Mouse (Mus musculus) B cell, adult 2 months (primary cell): ENCODE measurements at regions not wholly inside any gene's neighbourhood (a gene's known extent, or its start where the extent isn't known, plus 50 kb on each side); places are given as distances from the start of the nearest gene placed in this dataset.
A peak's percentile ranks its signal among the peaks of the same experiment; 100 is the strongest.

Source experiments
- DNase-seq, 2 experiments: peaks; one replicate each; pipeline ENCODE4 v3.0.0; 2022

DNA sequence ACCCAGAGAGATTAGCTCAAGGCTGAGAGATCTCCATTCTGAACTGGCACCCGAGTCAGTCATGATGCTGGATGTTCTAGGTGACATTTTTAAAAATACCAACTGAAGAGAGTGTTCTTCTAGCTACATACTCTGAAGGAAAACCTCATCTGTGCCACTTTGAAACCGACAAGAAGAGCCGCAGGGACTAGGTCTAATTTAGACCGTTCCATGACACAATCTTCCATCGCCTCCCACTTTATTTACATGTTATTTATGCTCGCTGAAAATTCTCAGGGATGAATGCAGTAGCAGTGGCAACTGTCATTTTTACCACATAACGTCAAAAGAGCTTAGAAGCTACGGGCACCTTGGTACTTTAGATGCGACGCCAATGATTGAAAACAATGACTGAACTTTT, 514.1 kb upstream of the Gm10131 start:
- DNase-seq, result no peak

DNA sequence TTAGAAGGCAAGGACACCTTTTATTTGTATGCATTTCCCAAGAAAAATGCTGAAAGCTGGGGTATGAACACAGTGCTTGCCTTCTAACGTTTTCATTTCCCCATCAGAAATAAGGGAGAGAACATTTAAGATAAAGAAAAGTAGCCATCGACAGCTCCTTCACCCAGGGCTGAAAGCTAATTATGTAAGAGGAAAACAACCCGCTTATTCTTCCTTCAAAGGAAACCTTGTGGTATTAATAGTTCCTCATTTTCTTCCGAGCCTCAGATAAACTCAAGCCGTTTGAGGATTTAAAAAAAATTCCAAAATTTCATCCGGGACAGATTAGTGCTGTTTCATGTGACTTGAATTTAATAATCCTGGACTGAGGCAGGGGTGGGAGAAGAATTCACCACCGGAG, 512.2 kb upstream of the Gm10131 start:
- no peak for DNase-seq

DNA sequence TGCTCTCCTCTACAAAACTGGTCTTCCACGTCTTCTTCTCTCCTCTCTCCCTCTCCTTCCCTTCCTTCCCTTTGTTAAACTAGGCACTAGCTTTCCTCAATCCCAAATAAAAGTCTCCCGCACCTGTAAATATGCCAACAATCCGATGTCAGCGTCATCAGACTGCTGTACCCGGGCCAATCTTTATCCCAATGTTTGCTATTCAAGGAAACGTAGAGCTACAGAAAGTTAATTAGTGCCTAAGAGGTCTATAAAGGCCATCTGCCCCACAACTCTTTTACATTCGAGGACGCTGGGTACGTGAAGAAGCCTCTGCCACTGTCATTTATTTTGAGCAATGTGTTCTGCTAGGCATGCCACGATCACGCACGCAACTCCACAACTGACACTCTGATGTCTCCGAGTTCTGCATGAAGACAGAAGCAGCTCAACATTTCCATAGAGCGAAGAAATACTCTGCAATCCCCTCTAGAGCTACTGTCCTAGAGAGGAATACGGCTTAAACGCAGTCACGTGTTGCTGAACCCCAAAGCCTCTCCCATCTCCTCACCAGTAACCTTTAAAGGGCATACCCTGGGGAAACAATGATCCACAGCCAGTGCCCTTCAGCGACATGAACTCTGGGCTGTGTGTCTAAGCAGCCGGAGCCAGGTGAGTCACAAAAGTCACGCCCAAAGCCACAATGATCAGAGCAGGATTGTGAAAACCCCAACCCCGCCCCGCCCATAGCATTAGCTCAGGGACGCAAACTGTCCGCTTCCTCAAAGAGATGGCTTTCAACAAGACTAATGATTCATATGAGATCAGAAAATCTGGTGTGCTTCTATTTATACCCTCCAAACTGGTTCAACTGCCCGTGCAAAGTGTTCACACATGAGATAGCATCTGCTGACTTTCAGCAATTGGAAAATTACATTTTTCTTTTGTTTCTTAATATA, 510.9 kb upstream of the Gm10131 start:
- peak; percentile 71 to 79 for DNase-seq

DNA sequence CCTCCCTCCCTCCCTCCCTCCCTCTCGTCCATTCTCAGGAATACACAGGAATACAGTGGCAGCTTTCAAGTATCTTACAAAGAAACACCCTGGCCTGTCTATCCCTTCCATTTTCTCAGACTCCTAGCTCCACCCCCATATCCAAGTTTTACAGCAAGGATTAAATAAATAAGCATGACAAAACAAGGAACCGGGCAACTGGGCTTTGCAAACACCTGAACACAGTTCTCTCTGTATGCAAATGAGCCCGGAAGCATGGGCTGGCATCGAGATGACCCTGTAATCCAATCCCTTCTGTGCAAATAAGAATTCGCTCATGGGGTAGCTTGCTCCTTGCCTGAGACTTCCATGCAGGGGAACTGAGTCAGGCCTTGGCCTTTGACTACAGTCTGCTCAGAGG, 506.5 kb upstream of the Gm10131 start:
- DNase-seq, result no peak

DNA sequence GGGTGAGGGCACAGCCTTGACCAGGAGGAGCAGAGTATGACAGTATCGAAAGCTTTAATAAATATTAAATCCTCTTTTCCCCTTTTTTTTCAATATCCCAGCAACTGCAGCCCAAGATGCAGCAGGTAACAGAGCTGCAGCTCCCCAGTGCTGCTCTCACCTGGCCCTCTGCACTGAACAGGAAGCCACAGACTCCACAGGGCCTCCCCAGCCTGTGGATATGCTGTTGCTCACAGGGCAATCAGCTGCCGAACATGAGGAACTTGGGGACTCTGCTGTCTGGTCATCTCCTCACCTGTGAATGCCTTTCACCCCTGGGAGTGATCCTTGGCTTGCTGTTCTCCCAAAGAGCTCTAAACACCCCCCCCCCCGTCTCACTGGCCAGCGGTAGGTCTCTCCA, 503.4 kb upstream of the Gm10131 start:
- DNase-seq, result no peak

DNA sequence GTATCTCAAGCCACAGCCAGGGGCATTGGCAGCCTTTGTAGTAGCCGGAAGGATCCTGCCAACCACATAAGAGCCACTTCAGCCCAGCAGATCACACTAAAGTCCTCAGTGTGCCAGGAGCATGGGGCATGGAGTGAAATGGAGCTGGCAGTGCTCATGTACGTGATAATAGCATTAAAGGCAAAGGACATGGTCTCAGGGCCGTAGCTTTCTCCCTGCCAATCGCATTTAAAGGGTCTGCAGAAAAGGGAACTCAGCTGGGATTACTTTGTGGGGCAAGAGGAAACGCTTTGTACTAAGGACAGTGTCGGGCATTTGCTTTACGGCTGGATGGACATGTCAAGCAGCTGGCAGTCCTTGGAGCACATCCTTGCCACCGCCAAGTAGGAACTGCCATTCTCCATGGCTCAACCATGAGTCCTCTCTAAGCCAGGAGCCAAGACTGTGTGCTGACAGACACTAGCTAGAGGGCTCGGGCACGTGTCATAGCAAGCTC, 502.5 kb upstream of the Gm10131 start:
- no peak for DNase-seq

DNA sequence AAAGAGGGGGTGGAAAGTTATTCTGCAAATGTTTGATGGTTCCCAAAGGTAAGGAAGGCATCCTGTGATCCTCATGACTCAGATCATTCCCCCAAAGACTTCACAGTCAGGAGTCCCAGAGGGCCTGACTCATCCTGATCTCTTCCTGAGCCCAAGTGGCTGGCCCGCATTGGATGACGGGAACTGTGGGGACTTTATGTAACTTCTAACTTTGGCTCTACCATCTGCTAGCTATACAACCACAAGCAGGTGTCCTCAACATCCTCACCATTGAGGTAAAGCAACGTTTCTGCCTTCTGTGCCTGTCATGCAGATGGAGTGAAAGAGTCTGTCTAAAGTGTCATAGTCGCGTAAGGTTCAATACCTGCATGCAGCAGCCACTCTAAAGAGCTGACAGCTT, 501.6 kb upstream of the Gm10131 start:
- DNase-seq, result no peak

DNA sequence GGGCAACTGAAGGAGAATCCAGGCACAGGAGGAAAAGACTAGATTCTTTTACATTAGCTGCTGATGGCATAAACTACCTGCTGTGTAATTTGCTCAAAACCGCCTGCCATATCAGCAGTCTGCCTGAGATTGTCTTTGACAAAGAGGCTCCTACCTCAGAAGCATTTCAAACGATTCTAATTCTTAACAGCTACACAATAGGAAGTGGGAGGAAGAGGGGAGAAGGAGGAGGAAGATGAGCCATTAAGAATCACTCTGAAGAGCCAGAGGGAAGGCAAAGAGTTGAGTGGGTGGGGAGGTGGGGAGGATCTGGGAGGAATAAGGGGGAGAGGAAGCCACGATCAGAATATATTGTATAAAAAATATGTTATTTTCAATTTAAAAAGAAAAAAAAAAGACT, 500.9 kb upstream of the Gm10131 start:
- DNase-seq, result no peak

DNA sequence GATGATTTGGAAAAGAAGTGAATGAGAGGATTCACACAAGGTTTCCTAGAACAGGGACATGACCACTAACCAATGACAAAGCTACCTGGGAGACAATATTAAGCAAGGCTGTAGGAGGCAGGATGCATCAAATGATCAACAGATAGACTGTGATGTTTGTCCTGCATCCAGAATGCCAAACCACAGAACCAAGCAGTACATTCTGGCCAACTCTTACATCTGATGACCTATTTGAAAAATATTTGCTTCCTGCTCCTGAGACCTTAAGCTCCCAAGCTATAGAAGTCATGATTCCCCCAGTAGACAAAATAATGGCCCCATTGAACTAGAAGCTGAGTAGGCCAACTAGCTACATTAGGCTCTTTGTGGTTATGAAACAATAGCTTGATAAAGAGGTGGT, 498.6 kb upstream of the Gm10131 start:
- no peak for DNase-seq

DNA sequence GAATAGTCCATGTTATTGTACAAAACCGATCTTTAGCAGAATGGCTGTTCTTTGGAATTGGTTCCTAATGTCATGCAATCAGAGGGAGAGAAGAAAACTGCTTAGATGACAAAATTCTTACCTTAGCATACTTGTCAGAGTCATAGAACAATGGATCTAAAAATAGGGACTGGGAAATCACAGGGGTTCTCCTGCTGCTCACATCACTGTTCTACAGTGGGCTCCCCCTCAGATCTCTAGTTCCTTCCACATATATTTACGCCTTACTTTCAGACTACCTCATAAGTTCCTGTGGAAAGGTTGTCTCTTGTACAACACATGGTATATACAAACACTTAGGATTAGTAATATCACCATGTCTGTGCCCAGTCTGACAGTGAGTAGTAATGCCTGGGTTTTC, 495.9 kb upstream of the Gm10131 start:
- DNase-seq, result no peak

DNA sequence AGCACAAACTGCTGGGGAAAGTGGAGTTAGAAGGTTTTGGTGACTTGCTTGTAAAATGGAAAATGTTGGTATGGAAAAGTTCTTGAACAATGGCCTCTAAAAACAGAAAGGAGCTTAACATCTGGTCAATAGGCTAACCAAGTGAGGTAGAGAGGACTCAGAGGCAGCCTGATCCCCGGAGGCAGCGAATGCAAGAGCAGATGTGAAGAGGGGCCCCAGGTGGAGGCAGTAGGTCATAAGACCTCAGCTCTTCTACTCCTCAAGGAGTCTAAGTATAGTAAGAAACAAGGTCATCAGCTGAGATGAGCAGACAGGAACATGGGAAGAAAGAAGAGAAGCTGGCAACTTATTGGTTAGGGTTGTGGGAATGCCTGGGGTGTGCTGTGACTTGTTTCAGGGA, 493.5 kb upstream of the Gm10131 start:
- no peak for DNase-seq

DNA sequence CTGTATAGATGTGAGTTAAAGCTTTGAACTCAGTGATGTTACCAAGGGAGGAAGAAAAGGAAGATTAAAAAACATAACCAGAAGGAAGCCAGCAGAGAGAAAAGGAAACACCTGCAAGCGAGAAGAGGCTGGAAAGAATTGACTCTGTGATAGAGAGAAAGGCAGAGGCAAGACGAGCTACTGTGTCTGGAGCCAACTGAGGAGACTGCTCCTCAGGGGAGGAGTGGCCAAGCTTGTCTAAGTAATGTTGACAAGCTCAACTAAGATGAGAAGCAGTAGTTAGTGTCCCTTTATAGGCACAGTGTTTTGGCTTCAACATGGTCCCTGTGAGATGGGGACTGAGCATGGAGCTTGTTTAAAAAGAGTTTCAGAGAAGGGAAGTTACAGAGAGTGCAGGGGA, 493.0 kb upstream of the Gm10131 start:
- no peak for DNase-seq

DNA sequence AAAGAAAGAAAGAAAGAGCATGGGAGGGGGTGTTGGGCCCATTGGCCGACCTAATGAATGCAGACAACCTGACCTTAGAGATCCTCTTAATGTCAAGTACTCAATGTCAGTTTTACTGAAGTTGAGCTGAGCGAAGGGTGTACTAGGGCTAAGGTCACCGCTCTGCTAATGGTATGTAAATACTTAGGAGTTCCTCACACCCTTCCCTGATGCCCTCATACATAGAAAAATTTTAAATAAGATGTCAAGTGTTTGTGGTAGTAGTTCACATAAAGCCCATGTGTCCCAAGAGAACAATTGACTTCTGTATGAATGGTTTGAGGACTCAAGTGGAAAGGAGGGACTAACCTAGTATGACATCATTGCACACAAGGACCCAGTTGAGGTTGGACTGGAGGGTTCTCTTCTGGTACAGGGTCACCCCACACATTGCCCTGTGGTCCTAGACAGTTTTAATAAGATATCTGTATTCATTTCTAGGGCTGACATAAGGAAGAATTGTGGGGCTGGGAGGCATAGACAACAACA, 490.0 kb upstream of the Gm10131 start:
- no peak for DNase-seq

DNA sequence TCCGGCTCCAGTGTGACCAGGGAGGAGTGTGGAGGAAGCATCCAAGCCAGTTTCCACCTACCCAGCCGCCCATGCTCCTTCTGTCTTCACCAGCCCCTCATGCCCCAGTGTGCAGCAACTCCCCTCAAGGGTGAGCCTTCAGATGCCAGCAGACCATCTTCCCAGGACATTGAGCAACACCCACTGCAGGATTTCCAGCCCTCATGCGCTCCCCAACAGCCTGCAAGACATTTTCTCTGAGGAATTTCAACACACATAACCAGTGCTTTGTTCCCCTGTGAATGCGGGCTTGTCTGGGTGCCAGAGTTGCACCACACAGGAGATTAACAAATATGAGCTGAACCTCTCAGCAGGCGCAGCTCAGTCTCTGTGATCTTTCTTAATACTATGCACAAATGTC, 489.3 kb upstream of the Gm10131 start:
- no peak for DNase-seq

DNA sequence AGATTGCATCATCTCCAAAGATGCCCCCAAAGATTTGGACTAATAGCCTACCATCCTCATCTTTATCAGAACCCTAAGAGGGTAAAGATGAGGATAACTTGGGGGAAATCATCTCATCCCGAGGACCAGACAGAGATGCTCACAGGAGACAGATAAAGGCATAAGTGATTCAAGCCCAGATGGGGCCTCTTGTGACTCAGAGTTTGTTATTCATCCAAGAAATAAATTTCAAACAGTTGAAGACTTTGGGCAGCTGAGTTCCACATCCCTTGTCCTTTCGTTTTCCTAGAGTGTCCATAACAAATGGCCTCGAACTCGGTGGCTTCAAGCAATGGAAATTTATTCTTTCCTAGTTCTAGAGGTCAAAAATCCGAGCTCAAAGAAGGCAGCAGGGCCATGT, 485.1 kb upstream of the Gm10131 start:
- no peak for DNase-seq

DNA sequence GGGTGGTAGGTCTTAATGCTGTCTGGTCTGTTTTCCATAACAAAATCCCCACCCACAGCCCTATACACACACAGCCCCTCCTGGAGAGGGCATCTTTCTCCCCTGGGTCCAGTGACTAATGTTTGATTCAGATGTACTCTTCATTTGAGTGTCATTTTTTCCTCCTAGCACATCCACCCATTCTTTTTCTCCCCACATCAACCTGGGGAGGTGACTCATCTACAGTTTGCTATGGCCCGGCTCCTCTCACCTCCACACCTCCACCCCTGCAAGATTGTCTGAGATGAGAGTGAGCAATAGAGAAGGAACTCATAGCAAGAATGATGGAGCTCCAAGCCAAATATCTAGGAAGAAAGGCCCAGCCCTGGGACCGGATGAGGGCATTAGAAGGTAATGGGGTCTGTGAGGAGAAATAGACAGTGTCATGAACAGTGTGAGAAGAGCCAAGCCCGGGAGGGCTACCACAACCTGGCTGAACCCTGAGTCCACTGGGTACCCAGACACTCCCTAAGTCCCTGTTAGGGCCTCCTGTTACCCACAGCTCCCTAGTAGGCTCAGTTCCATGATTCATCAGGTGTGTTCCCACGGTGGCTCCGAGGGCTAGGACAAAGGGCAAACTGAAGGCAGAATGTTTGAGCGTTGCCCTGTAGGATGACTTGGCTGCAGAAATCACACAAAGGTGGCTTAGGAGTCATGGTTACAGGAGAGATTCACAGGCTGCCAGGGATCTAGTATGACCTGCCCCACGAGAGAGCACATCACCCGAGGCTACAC, 479.6 kb upstream of the Gm10131 start:
- no peak for DNase-seq

DNA sequence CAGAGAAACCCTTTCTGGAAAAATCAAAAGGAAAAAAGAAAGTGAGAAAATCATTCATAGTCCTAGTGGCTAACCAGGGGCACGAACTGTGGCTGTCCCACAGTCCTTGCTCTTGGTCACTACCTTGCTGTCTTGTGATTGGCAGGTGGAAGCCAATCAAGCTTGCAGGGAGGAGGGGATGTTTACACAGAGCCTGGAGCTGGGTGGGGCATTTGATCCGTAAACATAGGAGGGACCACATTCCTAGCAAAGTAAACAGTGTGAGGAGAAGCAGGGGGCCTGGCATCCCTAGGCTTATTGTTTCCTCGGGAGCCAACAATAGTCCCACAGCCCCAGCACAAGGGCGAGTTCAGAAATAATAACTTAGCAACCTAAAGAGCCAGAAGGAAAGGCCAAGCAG, 466.5 kb upstream of the Gm10131 start:
- no peak for DNase-seq

DNA sequence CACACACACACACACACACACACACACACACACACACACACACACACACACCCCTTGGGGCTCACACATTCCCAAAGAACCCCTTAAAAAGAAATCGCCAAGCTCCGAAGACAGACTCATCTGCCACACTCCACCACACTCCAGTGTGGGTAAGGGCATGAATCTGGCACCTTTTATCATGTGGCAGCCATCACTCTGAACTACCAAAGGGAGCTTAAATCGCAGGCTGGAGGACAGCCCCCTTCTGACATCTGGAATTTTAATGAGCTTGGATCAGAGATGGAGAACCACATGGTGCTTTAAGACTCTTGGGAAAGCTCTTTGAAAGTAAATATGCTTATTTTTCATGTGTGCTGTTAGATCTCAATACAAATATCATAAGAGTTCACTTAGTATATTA, 462.5 kb upstream of the Gm10131 start:
- no peak for DNase-seq

DNA sequence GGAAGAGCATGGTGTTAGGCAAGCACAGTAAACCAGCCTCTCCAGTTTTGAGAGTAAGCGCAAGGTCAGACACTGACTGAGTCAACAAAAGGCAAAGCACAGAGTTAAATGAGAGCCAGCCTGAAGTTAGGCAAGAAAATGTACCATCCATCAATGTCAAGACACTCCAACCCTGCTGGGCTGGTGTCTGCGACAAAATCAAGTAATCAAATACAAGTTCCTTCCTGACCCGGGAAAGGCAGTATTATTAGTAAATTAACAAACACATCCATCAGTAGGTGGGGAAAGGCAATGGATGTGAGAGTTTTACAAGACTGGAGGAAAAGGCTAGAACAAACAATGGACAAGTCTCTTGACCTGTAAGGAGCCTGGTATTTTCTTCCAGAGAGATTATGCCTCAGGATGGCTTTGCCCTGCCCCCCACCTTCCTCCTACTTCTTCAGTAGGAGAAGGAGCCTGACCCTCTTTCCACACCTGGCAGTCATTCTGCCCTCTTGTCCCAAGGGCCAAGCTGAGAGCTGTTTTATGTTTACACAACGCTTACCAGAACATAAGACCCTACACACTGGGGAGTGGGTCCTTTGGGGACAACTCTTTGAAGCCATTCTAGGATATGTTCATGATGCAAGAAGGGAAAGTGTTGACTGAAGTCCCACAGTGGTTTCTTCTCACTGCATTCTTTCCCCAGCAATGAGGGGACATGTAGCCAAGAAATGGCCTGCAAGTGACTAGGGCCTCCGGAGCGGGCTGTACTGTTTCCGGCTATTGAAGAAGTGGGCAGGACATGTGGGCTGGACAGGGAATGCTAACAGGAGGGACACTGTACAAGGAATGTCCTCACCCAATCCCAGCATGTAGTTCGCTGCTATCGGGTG, 461.7 kb upstream of the Gm10131 start:
- DNase-seq, result no peak

DNA sequence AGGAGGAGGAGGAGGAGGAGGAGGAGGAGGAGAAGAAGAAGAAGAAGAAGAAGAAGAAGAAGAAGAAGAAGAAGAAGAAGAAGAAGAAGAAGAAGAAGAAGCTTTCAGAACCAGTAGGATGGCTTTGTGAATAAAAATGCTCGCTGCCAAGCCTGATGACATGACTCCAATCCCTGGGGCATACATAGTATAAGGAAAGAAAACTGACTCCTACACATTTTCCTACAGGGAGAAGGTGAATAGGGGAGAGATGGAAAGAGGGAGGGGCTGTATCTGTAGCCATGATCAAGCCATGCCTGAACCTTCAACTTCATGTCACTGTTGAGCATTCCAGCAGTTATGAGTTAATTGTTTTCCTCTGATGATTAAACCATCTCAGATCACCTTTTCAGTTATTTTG, 460.2 kb upstream of the Gm10131 start:
- no peak for DNase-seq

DNA sequence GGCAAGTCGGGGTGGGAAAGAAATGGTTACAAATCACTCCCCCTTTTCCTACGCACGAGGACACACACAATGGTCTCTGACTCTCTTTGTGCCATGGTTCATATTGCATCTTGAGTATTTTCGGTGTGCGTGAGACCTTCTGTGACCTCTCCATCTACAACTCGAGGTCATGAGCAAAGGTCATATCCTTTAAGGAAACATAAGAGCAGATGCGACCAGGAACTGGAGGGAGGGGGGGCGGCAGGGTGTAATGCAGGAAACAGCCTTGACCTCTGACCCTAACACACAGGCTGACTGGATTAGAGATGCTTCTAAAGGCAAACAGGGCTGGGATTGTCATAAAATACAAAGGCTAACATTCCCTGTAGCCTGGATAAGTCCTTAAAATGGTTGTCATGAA, 450.7 kb upstream of the Gm10131 start:
- DNase-seq, result no peak

DNA sequence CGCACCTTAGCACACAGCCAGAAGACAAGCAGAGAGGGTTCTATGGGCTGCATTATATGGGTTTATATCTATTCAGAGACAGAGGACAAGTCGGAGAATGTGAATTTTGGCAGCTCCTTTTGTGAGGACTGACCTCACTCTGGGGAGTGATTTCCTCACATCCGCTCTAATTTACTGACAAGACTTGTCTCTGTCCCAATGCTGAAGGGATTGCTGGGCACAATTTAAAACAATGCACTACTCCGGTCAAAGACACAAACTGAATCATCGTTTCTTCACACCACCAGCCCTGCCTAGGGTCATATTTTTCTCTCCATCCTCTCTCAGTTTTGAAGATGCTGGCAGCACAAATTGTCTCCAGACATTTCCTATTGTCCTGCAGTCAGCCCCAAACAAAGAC, 438.2 kb upstream of the Gm10131 start:
- DNase-seq, result no peak

DNA sequence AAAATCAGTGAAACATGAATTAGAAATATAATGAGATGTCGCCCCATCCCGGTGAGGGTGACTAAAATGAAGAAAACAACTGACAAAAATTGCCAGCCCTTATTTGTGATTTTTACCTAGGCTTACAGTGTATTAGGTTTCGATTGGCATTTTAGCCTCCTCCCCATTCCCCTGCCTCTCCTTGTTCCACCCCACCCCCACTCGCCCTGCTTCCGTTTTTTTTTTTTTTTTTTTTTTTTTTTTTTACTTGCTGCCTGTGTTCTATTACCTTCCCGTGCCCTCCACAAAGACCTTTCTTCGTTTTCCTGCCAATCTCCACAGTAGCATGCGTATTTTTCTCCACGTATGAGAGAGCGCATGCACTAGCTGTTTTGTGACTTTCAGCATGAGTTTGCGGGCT, 435.3 kb upstream of the Gm10131 start:
- peak; percentile 8 to 17 for DNase-seq
